ENCODE assay signal across 9 mouse cellular contexts in the genomic region with DNA sequence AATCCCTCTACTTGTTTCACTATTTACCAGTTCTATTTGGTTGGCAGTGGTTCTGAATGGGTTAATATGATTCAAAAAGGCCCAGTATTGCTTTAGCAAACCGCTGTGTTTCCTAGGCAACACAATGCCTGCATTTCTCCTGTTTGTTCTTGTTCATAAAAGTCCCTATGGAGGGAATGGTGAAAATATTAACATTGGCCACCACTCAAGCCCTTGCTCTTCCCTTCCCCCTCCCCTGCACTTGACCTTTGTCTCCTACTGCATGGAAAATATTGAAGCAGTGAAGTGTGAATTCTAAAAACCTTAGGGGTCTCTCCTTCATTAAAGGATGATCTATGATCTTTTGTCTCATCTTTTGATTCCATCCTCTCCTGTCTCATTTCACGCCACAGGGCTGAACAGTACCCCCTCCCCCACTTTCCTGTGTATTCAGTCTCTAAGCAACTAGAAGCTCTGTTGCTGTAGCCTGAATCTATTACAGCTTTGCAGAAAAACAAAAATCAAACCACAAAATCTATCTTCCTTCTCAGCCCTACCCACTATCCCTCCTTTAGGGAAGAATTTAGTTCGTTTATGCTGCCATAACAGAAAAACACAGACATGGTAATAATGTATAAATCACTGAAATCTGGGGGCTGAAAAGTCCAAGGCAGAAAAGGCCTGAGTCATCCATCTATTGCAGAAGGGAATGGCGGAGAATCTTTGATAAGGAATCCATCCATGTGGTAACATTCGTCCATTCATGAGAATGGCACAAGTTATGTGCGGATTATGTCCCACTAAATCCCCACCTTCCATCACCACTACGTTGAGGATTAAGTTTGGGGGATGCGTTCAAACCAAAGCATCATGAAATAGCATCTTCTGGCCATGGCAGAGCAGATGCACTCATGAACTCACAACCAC. TPM values are rescaled to one million over a fixed set of nuclear protein-coding genes. Genes with fewer than 3 reads are reported as not detected.
DNase-seq lines count a peak whose midpoint lies in the region; ATAC-seq and TF ChIP-seq lines count a peak whose summit lies in the region.
"Had no signal": no experiment of that assay in that cellular context is flagged by ENCODE, and none has a peak within 500 bp of the region (broad histone marks: within the 10 kb centered on the region; RNA-seq: fewer than 3 reads in every experiment).

No protein-coding gene starts in this region.

- no peak overlapping the region for H3K9ac ChIP-seq in neural tube, embryonic 14.5 days (replicated peaks; ENCODE audit: low read depth, low read length)

- H3K4me1 ChIP-seq in lung, adult 2 months (ENCODE audit: control insufficient read depth, insufficient read depth, low read length) = no peaks in the 10 kb centered on the region
- H3K4me1 ChIP-seq in neural tube, embryonic 14.5 days (ENCODE audit: control insufficient read depth, insufficient read depth, low read length) = no peaks in the 10 kb centered on the region

- no peaks in the 10 kb centered on the region for H3K27me3 ChIP-seq in neural tube, embryonic 14.5 days (ENCODE audit: control insufficient read depth, insufficient read depth, low read length)

- WGBS in lung, adult 2 months = 70% methylated on average over 8 of the region's 8 CpGs
- WGBS in neural tube, embryonic 14.5 days = 57% methylated on average over 8 of the region's 8 CpGs

- no peak for TF ChIP-seq POLR2A in lung, adult 2 months (IDR thresholded peaks at IDR 0.05; ENCODE audit: borderline replicate concordance, extremely low read depth, low read depth, low read length)

- no peaks in the 10 kb centered on the region for H3K9me3 ChIP-seq in neural tube, embryonic 14.5 days (ENCODE audit: control insufficient read depth, low read length)

- H3K27ac ChIP-seq in layer of hippocampus, adult 2 months = peak overlapping the region; percentile 87
- peak overlapping the region; percentile 69; the same call in 1 of the 2 replicates for H3K27ac ChIP-seq in neural tube, embryonic 14.5 days (ENCODE audit: low read depth, low read length)

- no peaks in the 10 kb centered on the region for H3K36me3 ChIP-seq in neural tube, embryonic 14.5 days (ENCODE audit: control insufficient read depth, insufficient read depth, low read length)

- peak; percentile 21 for DNase-seq in adrenal gland, postnatal 14 days
- DNase-seq in adrenal gland, adult 2 months = no peak
- peak; percentile 8 to 13 for DNase-seq in lung, adult 18-20 months
- DNase-seq in lung, adult 2 months = no peak
- peak; percentile 27 to 51 for DNase-seq in layer of hippocampus, adult 2 months (ENCODE audit: low spot score in 2 of 2)
- no peak for DNase-seq in heart, adult 11 months

- TF ChIP-seq CTCF in lung, adult 2 months (IDR thresholded peaks at IDR 0.05; ENCODE audit: insufficient read depth, low read length) = no peak
- TF ChIP-seq CTCF in layer of hippocampus, adult 2 months (conservative IDR thresholded peaks at IDR 0.05) = no peak

- peak; percentile 93 for ATAC-seq in neural tube, embryonic 14.5 days (ENCODE audit: low read depth)
- no peak for ATAC-seq in monocyte, adult 5-6 weeks (replicated peaks; ENCODE audit: insufficient number of reproducible peaks, low FRiP score, low TSS enrichment, poor library complexity, severe bottlenecking)

- H3K4me2 ChIP-seq in neural tube, embryonic 14.5 days (ENCODE audit: low read depth, low read length) = no peak overlapping the region
- H3K4me2 ChIP-seq: heart, embryonic 11.5 days had no signal

- no peak overlapping the region for H3K4me3 ChIP-seq in lung, adult 2 months (replicated peaks; ENCODE audit: extremely low read depth, low read depth, low read length)
- no peak overlapping the region for H3K4me3 ChIP-seq in layer of hippocampus, adult 2 months
- H3K4me3 ChIP-seq in neural tube, embryonic 14.5 days (ENCODE audit: low read depth, low read length) = no peak overlapping the region

RNA-seq across cellular contexts. Expression of a gene that starts 10.4 kb away (rescaled TPM):
- total RNA-seq in adrenal gland, postnatal 14 days (2021) = 258 and 317 TPM in 2 replicates
- 100 to 1,000 TPM; 455 to 456 TPM for total RNA-seq in adrenal gland, adult 2 months (2021)
- polyA plus RNA-seq in adrenal gland, adult 2 months (2012; rRNA removed) = 536 and 540 TPM in 2 replicates
- 121 and 162 TPM in 2 replicates for polyA plus RNA-seq in lung, adult 2 months (2012; rRNA removed)
- 100 to 1,000 TPM; 275 to 285 TPM for total RNA-seq in layer of hippocampus, adult 2 months (2021)
- polyA plus RNA-seq in neural tube, embryonic 14.5 days (2014; fragmentation: Nextera tagmentation; extraction: Ambion mirVana) = 599 and 623 TPM in 2 replicates
- total RNA-seq in monocyte, adult 5-6 weeks (2017) = 56.2 to 87.7 TPM (median 86.7 TPM) in 3 replicates

RNA-seq across cellular contexts. Expression of a gene that starts 57.6 kb away (rescaled TPM):
- 4.7 and 5.6 TPM in 2 replicates for total RNA-seq in adrenal gland, postnatal 14 days (2021)
- total RNA-seq in adrenal gland, adult 2 months (2021) = 1 to 10 TPM; 4.9 to 5.8 TPM
- polyA plus RNA-seq in adrenal gland, adult 2 months (2012; rRNA removed) = 0.76 and 0.92 TPM in 2 replicates
- polyA plus RNA-seq in lung, adult 2 months (2012; rRNA removed) = 0.34 and 0.60 TPM in 2 replicates
- total RNA-seq in layer of hippocampus, adult 2 months (2021) = 1 to 10 TPM; 8.7 to 9.0 TPM
- polyA plus RNA-seq in neural tube, embryonic 14.5 days (2014; fragmentation: Nextera tagmentation; extraction: Ambion mirVana) = 7.3 and 8.0 TPM in 2 replicates
- 2.5 to 5.0 TPM (median 2.8 TPM) in 3 replicates for total RNA-seq in monocyte, adult 5-6 weeks (2017)

Comparison
In these comparisons a context has a peak if more than half of its experiments do, and no peak if none do; other contexts are left out.
1. DNase-seq: peak in adrenal gland, postnatal 14 days (single experiment), lung, adult 18-20 months (2 of 2) and layer of hippocampus, adult 2 months (2 of 2); none in adrenal gland, adult 2 months (single experiment), lung, adult 2 months (single experiment) and heart, adult 11 months (single experiment).